Mouse (Mus musculus): Measurements from ENCODE around the gene Lrrc2. TPM values are rescaled to one million over a fixed set of nuclear protein-coding genes. Genes with fewer than 3 reads are reported as not detected.

Lrrc2 gene
- polyA plus RNA-seq (2014; fragmentation: Nextera tagmentation; extraction: Ambion mirVana): 0.04 TPM in 1 of 2 replicates, not detected in the other

GRCm38 (mm10) chr9:110951397-110951796 lies at the start of gene Lrrc2:
Lrrc2 (plus strand) TSS chr9:110951545.
- no peak within 1 kb of the TSS for H3K4me2 ChIP-seq
- no peak for ATAC-seq (ENCODE audit: low FRiP score)
- WGBS: 88% methylated on average over 11 of the region's 11 CpGs

GRCm38 (mm10) chr9:110902271-110902670 lies 49.1 kb upstream of the Lrrc2 start:
- Histone ChIP-seq H3K9ac (ENCODE audit: low read length) (no peak overlapping the region), H3K36me3 (ENCODE audit: control insufficient read depth, insufficient read depth, low read length) (no peaks in the 10 kb centered on the region), H3K27me3 (ENCODE audit: control insufficient read depth, insufficient read depth, low read length) (no peaks in the 10 kb centered on the region), H3K27ac (ENCODE audit: low read depth, low read length) (no peak overlapping the region), H3K4me1 (ENCODE audit: control insufficient read depth, insufficient read depth, low read length) (no peaks in the 10 kb centered on the region), H3K4me3 (ENCODE audit: low read depth, low read length) (no peak overlapping the region), H3K9me3 (ENCODE audit: control insufficient read depth, low read length) (no peaks in the 10 kb centered on the region), H3K4me2 (no peak overlapping the region)
- DNase-seq (ENCODE audit: low spot score, missing footprints) (no peak), ATAC-seq (ENCODE audit: low FRiP score) (no peak)
- WGBS: 89% methylated on average over 4 of the region's 4 CpGs

More at GRCm38 (mm10) chr9:110951397-110951796, at the start of gene Lrrc2:
- Histone ChIP-seq H3K9me3 (ENCODE audit: control insufficient read depth, low read length) (no peaks in the 10 kb centered on the region), H3K4me3 (ENCODE audit: low read depth, low read length) (no peak within 1 kb of the TSS), H3K27ac (ENCODE audit: low read depth, low read length) (no peak within 1 kb of the TSS), H3K36me3 (ENCODE audit: control insufficient read depth, insufficient read depth, low read length) (no peaks in the 10 kb centered on the region), H3K4me1 (ENCODE audit: control insufficient read depth, insufficient read depth, low read length) (peaks cover 25% of the 10 kb centered on the region), H3K9ac (ENCODE audit: low read length) (no peak within 1 kb of the TSS), H3K27me3 (ENCODE audit: control insufficient read depth, insufficient read depth, low read length) (peaks cover 20% of the 10 kb centered on the region; the same call in 1 of the 2 replicates)
- peak; percentile 37 for DNase-seq (ENCODE audit: low spot score, missing footprints)

- H3K27me3 ChIP-seq (ENCODE audit: control insufficient read depth, insufficient read depth, low read length): no peaks in the 10 kb centered on the region
- no peak overlapping the region for H3K4me2 ChIP-seq
- H3K4me3 ChIP-seq (ENCODE audit: low read depth, low read length): no peak overlapping the region
- H3K4me1 ChIP-seq (ENCODE audit: control insufficient read depth, insufficient read depth, low read length): no peaks in the 10 kb centered on the region
- WGBS: 90% methylated on average over 11 of the region's 11 CpGs
- H3K27ac ChIP-seq (ENCODE audit: low read depth, low read length): no peak overlapping the region
- DNase-seq (ENCODE audit: low spot score, missing footprints) (no peak), ATAC-seq (ENCODE audit: low FRiP score) (no peak)
- no peaks in the 10 kb centered on the region for H3K9me3 ChIP-seq (ENCODE audit: control insufficient read depth, low read length)
- H3K36me3 ChIP-seq (ENCODE audit: control insufficient read depth, insufficient read depth, low read length): no peaks in the 10 kb centered on the region
- H3K9ac ChIP-seq (ENCODE audit: low read length): no peak overlapping the region
These were observed 44.0 kb upstream of the Lrrc2 start for GRCm38 (mm10) chr9:110907201-110907837.

- Histone ChIP-seq H3K27ac (ENCODE audit: low read depth, low read length) (no peak overlapping the region), H3K36me3 (ENCODE audit: control insufficient read depth, insufficient read depth, low read length) (no peaks in the 10 kb centered on the region), H3K9me3 (ENCODE audit: control insufficient read depth, low read length) (no peaks in the 10 kb centered on the region), H3K27me3 (ENCODE audit: control insufficient read depth, insufficient read depth, low read length) (no peaks in the 10 kb centered on the region), H3K4me2 (no peak overlapping the region), H3K4me3 (ENCODE audit: low read depth, low read length) (no peak overlapping the region), H3K4me1 (ENCODE audit: control insufficient read depth, insufficient read depth, low read length) (no peaks in the 10 kb centered on the region), H3K9ac (ENCODE audit: low read length) (no peak overlapping the region)
- DNase-seq (ENCODE audit: low spot score, missing footprints) (peak; percentile 71), ATAC-seq (ENCODE audit: low FRiP score) (no peak)
- WGBS: 81% methylated on average over 4 of the region's 4 CpGs
These were observed 43.3 kb upstream of the Lrrc2 start for GRCm38 (mm10) chr9:110907838-110908630.

GRCm38 (mm10) chr9:110908631-110909016 lies 42.7 kb upstream of the Lrrc2 start:
- H3K4me1 ChIP-seq (ENCODE audit: control insufficient read depth, insufficient read depth, low read length): no peaks in the 10 kb centered on the region
- H3K4me3 ChIP-seq (ENCODE audit: low read depth, low read length): no peak overlapping the region
- H3K9ac ChIP-seq (ENCODE audit: low read length): no peak overlapping the region
- no peaks in the 10 kb centered on the region for H3K9me3 ChIP-seq (ENCODE audit: control insufficient read depth, low read length)
- no peaks in the 10 kb centered on the region for H3K36me3 ChIP-seq (ENCODE audit: control insufficient read depth, insufficient read depth, low read length)
- 92% methylated on average over 3 of the region's 3 CpGs for WGBS
- ATAC-seq (ENCODE audit: low FRiP score) (no peak), DNase-seq (ENCODE audit: low spot score, missing footprints) (no peak)
- no peak overlapping the region for H3K4me2 ChIP-seq
- no peak overlapping the region for H3K27ac ChIP-seq (ENCODE audit: low read depth, low read length)
- H3K27me3 ChIP-seq (ENCODE audit: control insufficient read depth, insufficient read depth, low read length): no peaks in the 10 kb centered on the region

GRCm38 (mm10) chr9:110909371-110909967 lies 41.9 kb upstream of the Lrrc2 start:
- H3K27ac ChIP-seq (ENCODE audit: low read depth, low read length): no peak overlapping the region

GRCm38 (mm10) chr9:110914631-110915236 lies 36.6 kb upstream of the Lrrc2 start:
- Histone ChIP-seq H3K4me3 (ENCODE audit: low read depth, low read length) (no peak overlapping the region), H3K9me3 (ENCODE audit: control insufficient read depth, low read length) (no peaks in the 10 kb centered on the region), H3K9ac (ENCODE audit: low read length) (no peak overlapping the region), H3K27me3 (ENCODE audit: control insufficient read depth, insufficient read depth, low read length) (no peaks in the 10 kb centered on the region), H3K4me2 (no peak overlapping the region), H3K4me1 (ENCODE audit: control insufficient read depth, insufficient read depth, low read length) (no peaks in the 10 kb centered on the region), H3K27ac (ENCODE audit: low read depth, low read length) (no peak overlapping the region), H3K36me3 (ENCODE audit: control insufficient read depth, insufficient read depth, low read length) (no peaks in the 10 kb centered on the region)
- 62% methylated on average over 21 of the region's 21 CpGs for WGBS
- no peak for ATAC-seq (ENCODE audit: low FRiP score)
- peak; percentile 84 for DNase-seq (ENCODE audit: low spot score, missing footprints)

More at GRCm38 (mm10) chr9:110909371-110909967, 41.9 kb upstream of the Lrrc2 start:
- WGBS: 83% methylated on average over 6 of the region's 6 CpGs
- H3K9ac ChIP-seq (ENCODE audit: low read length): no peak overlapping the region
- no peaks in the 10 kb centered on the region for H3K4me1 ChIP-seq (ENCODE audit: control insufficient read depth, insufficient read depth, low read length)
- H3K4me3 ChIP-seq (ENCODE audit: low read depth, low read length): no peak overlapping the region
- H3K9me3 ChIP-seq (ENCODE audit: control insufficient read depth, low read length): no peaks in the 10 kb centered on the region
- H3K36me3 ChIP-seq (ENCODE audit: control insufficient read depth, insufficient read depth, low read length): no peaks in the 10 kb centered on the region
- DNase-seq (ENCODE audit: low spot score, missing footprints) (peak; percentile 33), ATAC-seq (ENCODE audit: low FRiP score) (no peak)
- H3K4me2 ChIP-seq: no peak overlapping the region
- no peaks in the 10 kb centered on the region for H3K27me3 ChIP-seq (ENCODE audit: control insufficient read depth, insufficient read depth, low read length)

GRCm38 (mm10) chr9:110915466-110915865 lies 35.9 kb upstream of the Lrrc2 start:
- Histone ChIP-seq H3K9me3 (ENCODE audit: control insufficient read depth, low read length) (no peaks in the 10 kb centered on the region), H3K9ac (ENCODE audit: low read length) (no peak overlapping the region), H3K4me1 (ENCODE audit: control insufficient read depth, insufficient read depth, low read length) (no peaks in the 10 kb centered on the region), H3K27ac (ENCODE audit: low read depth, low read length) (no peak overlapping the region), H3K4me3 (ENCODE audit: low read depth, low read length) (no peak overlapping the region), H3K27me3 (ENCODE audit: control insufficient read depth, insufficient read depth, low read length) (no peaks in the 10 kb centered on the region), H3K36me3 (ENCODE audit: control insufficient read depth, insufficient read depth, low read length) (no peaks in the 10 kb centered on the region), H3K4me2 (no peak overlapping the region)
- peak; percentile 61 for DNase-seq (ENCODE audit: low spot score, missing footprints)
- WGBS: 67% methylated on average over 8 of the region's 8 CpGs
- no peak for ATAC-seq (ENCODE audit: low FRiP score)

Measured in midbrain, embryonic 11.5 days (tissue).